Mouse (Mus musculus) intestine, embryonic 15.5 days (tissue): ENCODE results near the gene March4. TPM values are rescaled to one million over a fixed set of nuclear protein-coding genes. Genes with fewer than 3 reads are reported as not detected.

Experiments
- ATAC-seq: fragments of 200-750 bp; cut with Nextera tagmentation; 2 replicates; pipeline ENCODE4 v1.8.0; 2017; ENCODE audit warnings: moderate TSS enrichment, moderate library complexity
- H3K27ac ChIP-seq: fragments of 300-500 bp; sonication (generic); 2 replicates; pipeline ENCODE4 v1.5.1; 2015; ENCODE audit warnings: mild to moderate bottlenecking, inconsistent platforms
- H3K27me3 ChIP-seq: fragments of 300-500 bp; sonication (generic); replicated peaks from 2 replicates; pipeline ENCODE4 v1.6.1; 2015; ENCODE audit warnings: inconsistent platforms
- H3K36me3 ChIP-seq: fragments of 300-500 bp; sonication (generic); 2 replicates; pipeline ENCODE4 v1.6.1; 2015; ENCODE audit warnings: inconsistent platforms
- H3K4me1 ChIP-seq: fragments of 300-500 bp; sonication (generic); replicated peaks from 2 replicates; pipeline ENCODE4 v1.6.1; 2015; ENCODE audit warnings: inconsistent platforms
- H3K4me2 ChIP-seq: fragments of 300-500 bp; sonication (generic); replicated peaks from 2 replicates; pipeline ENCODE4 v1.6.1; 2015; ENCODE audit warnings: mild to moderate bottlenecking, inconsistent platforms
- H3K4me3 ChIP-seq: fragments of 300-500 bp; sonication (generic); replicated peaks from 2 replicates; pipeline ENCODE4 v1.5.1; 2015; ENCODE audit warnings: inconsistent platforms
- H3K9ac ChIP-seq: fragments of 300-500 bp; sonication (generic); 2 replicates; pipeline ENCODE4 v1.6.1; 2015; ENCODE audit warnings: inconsistent platforms
- H3K9me3 ChIP-seq: fragments of 300-500 bp; sonication (generic); 2 replicates; pipeline ENCODE4 v1.6.1; 2016; ENCODE audit warnings: inconsistent platforms
- WGBS: fragments of 180-500 bp; shearing (Covaris S2); methylation state at CpG from one replicate; pipeline ENCODE4 v1.1.7; 2015; 5-methylcytosine and 5-hydroxymethylcytosine counted together
- polyA plus RNA-seq: library from polyadenylated mRNA; unstranded; fragments of >200 nt; fragmentation: Nextera tagmentation; extraction: Ambion mirVana; gene quantifications from 2 replicates; pipeline ENCODE4 v1.2.1, GENCODE M21; 2015

March4 gene
- polyA plus RNA-seq, 1 experiment from 2014 or later = 0.38 TPM

GRCm38 (mm10) chr1:72401331-72402069, 135.2 kb downstream of the March4 start:
- no peak overlapping the region for H3K27ac ChIP-seq
- no peak overlapping the region for H3K4me2 ChIP-seq
- H3K36me3 ChIP-seq = no peaks in the 10 kb centered on the region
- H3K4me1 ChIP-seq = no peaks in the 10 kb centered on the region
- no peak overlapping the region for H3K4me3 ChIP-seq
- H3K27me3 ChIP-seq = no peaks in the 10 kb centered on the region
- no peak for ATAC-seq
- H3K9ac ChIP-seq = no peak overlapping the region
- WGBS = 59% methylated on average over 8 of the region's 8 CpGs
- no peaks in the 10 kb centered on the region for H3K9me3 ChIP-seq

DNA sequence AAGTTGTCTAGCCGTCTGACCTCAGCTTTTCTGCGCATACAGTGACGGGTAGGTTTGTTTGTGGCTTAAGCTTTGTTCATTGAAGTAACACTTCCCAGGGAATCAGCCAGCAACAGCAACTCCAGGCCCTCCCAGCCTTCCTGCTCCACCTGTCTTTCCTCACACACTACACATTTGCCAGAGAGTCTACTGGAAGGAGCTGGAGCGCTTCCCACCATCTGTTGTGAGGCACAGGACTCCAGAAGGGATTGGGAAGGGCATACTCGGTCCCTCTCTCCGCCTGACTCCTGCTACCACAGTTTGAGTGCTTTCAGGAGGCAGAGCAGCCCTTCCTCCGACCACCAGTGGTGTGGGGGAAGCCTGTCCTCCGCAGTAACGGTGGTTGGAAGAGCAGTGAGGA, 136.1 kb downstream of the March4 start:
- 0 out of 2 replicates have a peak, but pooled peaks cover 1% of the 10 kb centered on the region for H3K36me3 ChIP-seq
- no peaks in the 10 kb centered on the region for H3K9me3 ChIP-seq
- 0 out of 2 replicates have a peak, but pooled peaks have one; percentile 23 for ATAC-seq
- H3K9ac ChIP-seq = no peak overlapping the region
- H3K4me2 ChIP-seq = no peak overlapping the region
- H3K27ac ChIP-seq = no peak overlapping the region
- 74% methylated on average over 9 of the region's 9 CpGs for WGBS
- no peaks in the 10 kb centered on the region for H3K4me1 ChIP-seq
- no peaks in the 10 kb centered on the region for H3K27me3 ChIP-seq
- H3K4me3 ChIP-seq = no peak overlapping the region

DNA sequence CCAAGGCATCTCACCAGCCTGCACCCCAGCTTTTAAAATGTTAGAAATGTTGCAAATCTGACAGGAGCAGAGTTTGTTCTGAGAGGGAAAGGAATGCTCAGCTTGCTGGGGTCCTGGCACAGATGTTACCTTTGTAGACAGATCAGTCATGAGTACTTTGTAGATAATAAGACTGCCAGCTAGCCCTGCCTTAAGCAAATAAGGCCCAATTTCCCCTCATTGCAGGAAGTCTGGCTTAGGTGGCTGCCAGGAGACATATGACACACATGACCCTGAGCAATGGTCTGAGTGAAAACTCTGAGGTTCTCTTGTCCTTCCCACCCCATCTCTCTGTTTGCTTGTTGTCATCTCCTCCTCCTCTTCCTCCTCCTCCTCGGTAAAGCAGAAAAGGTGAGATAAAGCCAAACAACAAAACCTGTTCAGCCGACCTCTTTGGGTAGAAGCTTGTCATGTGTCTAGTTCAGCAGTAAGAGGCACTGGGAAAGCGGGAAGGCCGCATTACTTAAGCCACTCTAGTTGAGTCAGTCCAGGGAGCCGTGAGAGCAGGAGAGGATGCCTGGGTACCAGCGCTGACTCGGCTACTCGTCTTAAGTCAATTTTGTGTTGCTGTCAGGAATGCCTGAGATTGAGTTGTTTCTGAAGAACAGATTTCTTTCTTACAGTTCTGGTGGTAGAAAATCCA, 136.9 kb downstream of the March4 start:
- Histone ChIP-seq H3K4me1 (no peaks in the 10 kb centered on the region), H3K4me2 (no peak overlapping the region), H3K4me3 (no peak overlapping the region), H3K36me3 (0 out of 2 replicates have a peak, but pooled peaks cover 4% of the 10 kb centered on the region), H3K9me3 (no peaks in the 10 kb centered on the region), H3K27ac (no peak overlapping the region), H3K27me3 (no peaks in the 10 kb centered on the region), H3K9ac (no peak overlapping the region)
- 71% methylated on average over 8 of the region's 8 CpGs for WGBS
- ATAC-seq = peak; percentile 66; the same call in 1 of the 2 replicates

DNA sequence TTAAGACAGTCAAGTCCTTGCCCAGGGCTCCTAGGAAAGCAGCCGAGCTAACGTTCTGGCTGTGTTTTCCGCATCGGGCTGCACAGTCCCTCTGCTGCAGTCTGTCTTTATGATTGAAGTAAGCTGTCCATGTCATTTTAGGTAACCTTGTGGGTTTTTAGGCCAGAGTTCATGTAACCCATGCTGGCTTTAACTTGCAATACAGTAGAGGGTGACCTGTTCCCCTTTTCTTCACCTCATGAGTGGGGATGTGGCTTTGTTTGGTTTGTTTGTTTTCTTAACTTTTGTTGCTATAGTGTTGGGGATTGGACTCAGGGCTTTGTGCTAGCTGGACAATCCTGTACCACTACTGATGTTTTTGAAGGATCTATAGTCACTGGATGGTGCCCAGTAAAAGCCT, 146.3 kb downstream of the March4 start:
- Histone ChIP-seq H3K4me3 (no peak overlapping the region), H3K27ac (no peak overlapping the region), H3K4me1 (no peaks in the 10 kb centered on the region), H3K27me3 (no peaks in the 10 kb centered on the region), H3K36me3 (0 out of 2 replicates have a peak, but pooled peaks cover 1% of the 10 kb centered on the region), H3K4me2 (no peak overlapping the region), H3K9me3 (no peaks in the 10 kb centered on the region), H3K9ac (no peak overlapping the region)
- ATAC-seq = no peak
- WGBS = 86% methylated on average over 4 of the region's 4 CpGs

DNA sequence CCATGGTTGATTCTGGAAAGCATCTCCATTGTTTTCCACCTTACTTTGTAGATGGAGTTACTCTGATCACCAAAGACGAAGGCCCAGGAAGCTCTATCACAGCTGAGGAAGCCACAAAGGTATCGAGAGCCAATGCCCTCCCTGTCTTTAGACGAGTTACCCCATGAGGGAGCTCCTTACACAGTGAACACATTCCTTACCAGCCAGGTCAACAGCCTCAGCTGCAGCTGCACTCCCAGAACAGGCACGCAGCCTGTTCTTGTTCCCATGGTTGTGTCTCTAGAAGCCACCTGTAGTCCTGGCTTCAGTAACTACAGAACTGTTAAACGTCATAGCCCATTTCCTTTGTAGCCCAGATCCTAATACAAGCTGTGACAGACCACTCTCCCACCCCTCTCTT, 153.1 kb downstream of the March4 start:
- Histone ChIP-seq H3K27me3 (no peaks in the 10 kb centered on the region), H3K36me3 (no peaks in the 10 kb centered on the region)
- no peak for ATAC-seq

GRCm38 (mm10) chr1:72383056-72383455, 153.7 kb downstream of the March4 start:
- H3K4me2 ChIP-seq = no peak overlapping the region
- no peak overlapping the region for H3K27ac ChIP-seq
- no peaks in the 10 kb centered on the region for H3K9me3 ChIP-seq
- 77% methylated on average over 7 of the region's 7 CpGs for WGBS
- no peak overlapping the region for H3K4me3 ChIP-seq
- no peak overlapping the region for H3K9ac ChIP-seq
- ATAC-seq = no peak
- H3K36me3 ChIP-seq = no peaks in the 10 kb centered on the region
- no peaks in the 10 kb centered on the region for H3K27me3 ChIP-seq
- no peaks in the 10 kb centered on the region for H3K4me1 ChIP-seq

More for the DNA sequence above, 153.1 kb downstream of the March4 start:
- H3K4me2 ChIP-seq = no peak overlapping the region
- H3K9me3 ChIP-seq = no peaks in the 10 kb centered on the region
- WGBS = 82% methylated on average over 5 of the region's 5 CpGs
- H3K9ac ChIP-seq = no peak overlapping the region
- H3K4me3 ChIP-seq = no peak overlapping the region
- H3K4me1 ChIP-seq = no peaks in the 10 kb centered on the region
- no peak overlapping the region for H3K27ac ChIP-seq

DNA sequence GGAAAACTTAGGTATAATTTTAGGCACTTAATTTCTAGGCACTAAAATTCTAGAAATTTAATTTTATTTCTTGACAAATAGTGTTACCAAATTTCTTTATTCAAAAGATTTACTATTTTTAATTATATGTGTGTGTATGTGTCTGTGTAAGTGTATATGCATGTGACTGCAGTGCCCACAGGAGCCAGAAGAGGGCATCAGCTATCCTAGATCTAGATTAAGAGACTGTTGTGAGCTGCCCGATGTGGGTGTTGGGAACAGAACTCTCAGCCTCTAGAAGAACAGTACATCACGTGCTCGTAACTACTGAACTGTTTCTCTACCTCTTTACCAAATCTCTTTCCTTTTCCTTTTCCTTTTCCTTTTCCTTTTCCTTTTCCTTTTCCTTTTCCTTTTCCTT, 156.2 kb downstream of the March4 start:
- Histone ChIP-seq H3K9ac (no peak overlapping the region), H3K27ac (no peak overlapping the region), H3K36me3 (no peaks in the 10 kb centered on the region), H3K9me3 (no peaks in the 10 kb centered on the region), H3K4me2 (no peak overlapping the region), H3K4me1 (no peaks in the 10 kb centered on the region), H3K4me3 (no peak overlapping the region), H3K27me3 (no peaks in the 10 kb centered on the region)
- WGBS = 99% methylated on average over 3 of the region's 3 CpGs
- no peak for ATAC-seq

DNA sequence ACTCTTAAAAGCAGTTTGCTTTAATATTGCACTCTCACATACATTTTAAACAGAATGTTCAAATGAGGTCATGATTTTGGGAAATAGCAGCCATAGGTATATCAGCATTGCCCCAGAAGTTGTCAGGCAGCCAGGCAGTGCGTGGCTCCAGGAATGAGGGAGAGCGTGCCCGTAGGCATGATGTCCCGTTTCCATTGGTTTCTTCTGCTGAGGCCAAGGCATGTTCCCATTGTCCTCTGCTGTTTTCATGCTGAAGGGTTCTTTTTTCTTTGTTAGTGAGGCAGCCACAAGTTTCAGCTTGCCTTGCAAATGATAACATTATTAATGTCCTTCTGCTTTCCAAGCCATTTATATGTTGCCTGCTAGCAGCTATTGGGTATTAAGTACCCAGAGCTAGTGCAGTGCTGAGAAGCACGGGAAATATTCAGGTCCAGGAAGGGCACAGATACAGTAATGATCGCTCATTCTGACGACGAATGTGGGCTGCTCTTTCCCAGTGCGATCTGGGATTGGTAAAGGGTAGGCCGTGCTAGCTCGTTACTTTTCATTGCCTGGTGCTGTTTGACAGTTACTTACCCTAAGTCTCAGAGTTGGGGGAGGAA, 156.9 kb downstream of the March4 start:
- Histone ChIP-seq H3K4me2 (no peak overlapping the region), H3K36me3 (no peaks in the 10 kb centered on the region), H3K4me1 (no peaks in the 10 kb centered on the region), H3K4me3 (no peak overlapping the region), H3K27me3 (no peaks in the 10 kb centered on the region), H3K9me3 (no peaks in the 10 kb centered on the region), H3K9ac (no peak overlapping the region), H3K27ac (no peak overlapping the region)
- WGBS = 96% methylated on average over 11 of the region's 11 CpGs
- no peak for ATAC-seq

DNA sequence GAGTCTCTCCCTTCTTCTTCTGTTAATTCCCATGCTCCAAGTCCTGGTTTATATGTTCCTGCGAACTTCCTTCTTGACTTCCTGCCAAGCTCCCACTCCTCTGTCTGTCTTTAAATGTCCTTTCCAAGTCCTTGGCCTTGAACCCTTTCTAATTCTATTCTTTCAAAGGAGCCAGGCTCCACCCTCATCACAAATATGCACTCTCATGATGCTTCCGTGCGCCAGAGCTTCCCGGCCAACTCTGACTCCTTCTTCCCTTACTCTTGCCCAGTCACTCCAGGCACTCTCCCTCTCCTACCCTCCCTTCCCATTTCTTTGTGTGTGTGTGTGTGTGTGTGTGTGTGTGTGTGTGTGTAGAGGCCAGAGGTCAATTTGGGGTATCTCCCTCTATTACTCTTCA, 158.6 kb downstream of the March4 start:
- no peaks in the 10 kb centered on the region for H3K9me3 ChIP-seq
- no peak overlapping the region for H3K27ac ChIP-seq
- H3K9ac ChIP-seq = no peak overlapping the region
- WGBS = 70% methylated on average over 4 of the region's 4 CpGs
- H3K4me2 ChIP-seq = no peak overlapping the region
- H3K27me3 ChIP-seq = no peaks in the 10 kb centered on the region
- H3K36me3 ChIP-seq = no peaks in the 10 kb centered on the region
- ATAC-seq = no peak
- H3K4me3 ChIP-seq = no peak overlapping the region
- no peaks in the 10 kb centered on the region for H3K4me1 ChIP-seq

Other genes starting within 250 kb of the March4 start
- 36.7 and 39.2 TPM in 2 replicates for gene Xrcc5, start 229.5 kb downstream of the March4 start, polyA plus RNA-seq
- gene Smarcal1, start 46.3 kb upstream of the March4 start, polyA plus RNA-seq = 16.5 TPM in 2 replicates
- gene Ankar, start 163.6 kb upstream of the March4 start, polyA plus RNA-seq = not detected in 2 replicates
- 1,771 and 1,885 TPM in 2 replicates for gene Rpl37a, start 174.4 kb upstream of the March4 start, polyA plus RNA-seq